Mouse (Mus musculus): Measurements from ENCODE around the gene Cmbl.

Cmbl gene

GRCm38 (mm10) chr15:31627277-31628154 lies 62.3 kb downstream of the Cmbl start:
- DNase-seq (ENCODE audit: low spot score) = no peak

GRCm38 (mm10) chr15:31628180-31628579 lies 63.0 kb downstream of the Cmbl start:
- DNase-seq (ENCODE audit: low spot score) = no peak

GRCm38 (mm10) chr15:31629556-31629955 lies 64.4 kb downstream of the Cmbl start:
- DNase-seq (ENCODE audit: low spot score) = no peak

DNA sequence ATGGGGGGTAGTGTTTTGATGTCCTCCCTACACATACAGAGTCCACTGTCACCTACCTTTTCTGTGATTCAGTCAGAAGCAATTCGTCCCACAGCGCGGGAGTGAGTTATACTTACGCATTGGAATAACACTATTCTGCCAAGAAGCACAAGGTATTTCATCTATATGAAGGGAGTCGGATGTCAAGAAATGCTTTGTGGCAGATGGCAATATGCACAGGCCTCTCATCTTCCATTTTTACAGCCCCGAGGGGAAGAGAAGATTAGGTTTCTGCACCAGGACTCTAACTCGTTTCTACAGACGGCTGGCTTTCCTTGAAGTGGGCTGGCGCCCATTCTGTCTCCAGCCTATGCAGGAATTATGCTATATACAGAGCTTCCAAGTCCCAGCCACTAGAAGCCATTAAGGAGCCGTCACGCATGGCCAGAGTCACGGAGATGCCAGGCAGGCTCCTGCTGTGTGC lies 66.2 kb downstream of the Cmbl start:
- no peak for DNase-seq (ENCODE audit: low spot score)

DNA sequence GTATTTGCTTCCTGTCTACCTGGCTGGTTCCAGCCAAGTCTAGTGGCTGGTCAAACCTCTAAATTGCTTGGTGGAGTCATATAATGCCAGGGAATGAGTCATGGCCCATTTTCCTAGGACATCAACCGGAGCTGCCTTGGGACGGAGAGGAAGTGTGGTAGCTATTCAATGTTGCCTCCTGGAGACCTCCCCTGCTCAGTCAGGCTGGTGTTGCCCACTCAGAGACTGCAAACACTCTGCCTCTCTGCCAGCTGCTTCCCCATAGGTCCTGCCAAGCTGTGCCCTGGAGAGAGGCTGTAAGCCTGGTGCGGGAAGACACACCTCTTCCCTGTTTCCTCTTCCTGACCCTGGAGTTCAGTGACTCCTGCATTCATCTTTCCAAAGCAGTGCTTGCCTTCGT lies 67.3 kb downstream of the Cmbl start:
- DNase-seq (ENCODE audit: low spot score) = no peak

GRCm38 (mm10) chr15:31634582-31634981 lies 69.4 kb downstream of the Cmbl start:
- DNase-seq (ENCODE audit: low spot score) = no peak

GRCm38 (mm10) chr15:31636091-31636595 lies 71.0 kb downstream of the Cmbl start:
- DNase-seq (ENCODE audit: low spot score) = no peak
